Mouse (Mus musculus) heart, adult 9 months (tissue): ENCODE measurements at regions not wholly inside any gene's neighbourhood (a gene's known extent, or its start where the extent isn't known, plus 50 kb on each side); places are given as distances from the start of the nearest gene placed in this dataset.

Experiments used
- DNase-seq, 2 experiments: peaks; one replicate each; pipeline ENCODE4 v3.0.0; 2022; ENCODE audit warnings: low spot score in 2 of 2

- DNase-seq, result no peak
Measured at GRCm38 (mm10) chr8:103430874-103431492, 645.5 kb upstream of the Cdh11 start.

- no peak for DNase-seq
Measured at GRCm38 (mm10) chr8:103433532-103434105, 648.2 kb upstream of the Cdh11 start.

GRCm38 (mm10) chr8:103438995-103439717, 653.7 kb upstream of the Cdh11 start:
- peak in 1 of 2 experiments; percentile 3 for DNase-seq

GRCm38 (mm10) chr8:103441163-103441562, 655.7 kb upstream of the Cdh11 start:
- DNase-seq, result peak in 1 of 2 experiments; percentile 3

GRCm38 (mm10) chr8:103442420-103443125, 657.1 kb upstream of the Cdh11 start:
- DNase-seq, result no peak

GRCm38 (mm10) chr8:103444577-103444976, 656.8 kb upstream of the Cdh5 start:
- no peak for DNase-seq

- DNase-seq, result no peak
Measured at GRCm38 (mm10) chr8:103445378-103445777, 656.0 kb upstream of the Cdh5 start.

- no peak for DNase-seq
Measured at GRCm38 (mm10) chr8:103447916-103448315, 653.5 kb upstream of the Cdh5 start.

GRCm38 (mm10) chr8:103451381-103452018, 649.9 kb upstream of the Cdh5 start:
- no peak for DNase-seq

GRCm38 (mm10) chr8:103457176-103457575, 644.2 kb upstream of the Cdh5 start:
- no peak for DNase-seq

GRCm38 (mm10) chr8:103463557-103463956, 637.9 kb upstream of the Cdh5 start:
- no peak for DNase-seq

GRCm38 (mm10) chr8:103464777-103465353, 636.6 kb upstream of the Cdh5 start:
- no peak for DNase-seq

GRCm38 (mm10) chr8:103467536-103468160, 633.8 kb upstream of the Cdh5 start:
- no peak for DNase-seq

GRCm38 (mm10) chr8:103469049-103469448, 632.4 kb upstream of the Cdh5 start:
- no peak for DNase-seq

GRCm38 (mm10) chr8:103470316-103470715, 631.1 kb upstream of the Cdh5 start:
- DNase-seq, result no peak

- no peak for DNase-seq
Measured at GRCm38 (mm10) chr8:103475816-103476797, 625.3 kb upstream of the Cdh5 start.

- DNase-seq, result no peak
Measured at GRCm38 (mm10) chr8:103482033-103482720, 619.2 kb upstream of the Cdh5 start.

- DNase-seq, result no peak
Measured at GRCm38 (mm10) chr8:103485441-103485840, 616.0 kb upstream of the Cdh5 start.

- DNase-seq, result no peak
Measured at GRCm38 (mm10) chr8:103489411-103489810, 612.0 kb upstream of the Cdh5 start.
